Mouse (Mus musculus) liver, postnatal 0 days (tissue): ENCODE measurements around the gene Prdm12.

ENCODE experiments used
- CTCF ChIP-seq: sonication (generic); IDR thresholded peaks from 2 replicates; pipeline ENCODE4 v1.5.1; 2016; ENCODE audit warnings: antibody characterized with exemption, low read depth
- EP300 ChIP-seq: IDR thresholded peaks from 2 replicates; pipeline ENCODE4 v1.6.1; 2016; ENCODE audit warnings: antibody characterized with exemption, low read depth, mild to moderate bottlenecking

DNA sequence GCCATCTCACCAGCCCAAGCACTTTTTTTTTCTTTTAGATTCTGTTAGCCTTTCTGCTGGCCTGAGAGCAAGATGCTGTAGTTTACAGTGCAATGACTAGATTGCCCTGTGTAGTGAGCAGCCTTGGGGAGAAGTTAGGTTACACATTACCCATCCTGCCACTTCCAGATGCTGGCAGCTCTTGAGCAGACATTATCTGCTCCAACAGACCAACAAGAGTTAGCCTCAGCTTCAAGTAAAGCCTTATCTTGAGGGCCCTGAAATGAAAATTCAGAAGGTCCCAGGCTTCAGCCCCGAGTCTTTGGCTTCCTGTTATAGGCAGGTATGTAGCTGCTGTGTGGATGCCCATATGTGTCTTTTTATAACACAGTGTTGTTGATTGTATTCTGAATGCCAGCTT is 32.3 kb upstream of the Prdm12 start:
- TF ChIP-seq CTCF (no peak), EP300 (peak; percentile 54)
